Mouse (Mus musculus): ENCODE results near the gene 2510009E07Rik.

DNA sequence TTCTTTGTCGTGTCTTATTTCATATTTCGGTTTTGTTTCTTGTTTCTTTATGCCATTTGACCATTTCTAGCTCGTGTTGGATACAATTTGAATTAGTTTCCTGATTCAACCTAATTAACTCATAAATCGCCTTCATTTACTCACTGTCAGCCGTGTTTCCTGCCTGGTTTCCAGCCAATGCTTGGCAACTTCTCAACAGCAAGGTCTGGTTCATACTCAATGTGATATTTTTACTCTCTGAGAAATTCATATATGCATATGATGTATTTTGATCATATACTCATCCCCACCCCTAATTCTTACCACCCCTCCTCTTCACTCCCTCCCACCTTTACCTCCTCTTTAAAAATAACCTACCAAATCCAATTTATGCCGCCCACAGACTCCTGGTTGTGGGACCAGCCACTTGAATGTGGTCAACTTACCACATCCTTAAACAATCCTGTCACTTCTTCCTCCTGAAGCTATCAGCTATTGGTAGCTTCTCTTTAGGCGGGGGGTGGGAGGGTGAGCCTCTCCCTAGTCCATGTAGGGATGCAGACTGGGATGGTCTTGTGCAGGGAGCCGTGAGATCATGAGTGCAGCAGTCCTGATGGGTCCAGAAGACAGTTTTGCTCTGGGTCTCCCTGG lies 87.3 kb downstream of the 2510009E07Rik start:
- TF ChIP-seq CTCF (IDR thresholded peaks at IDR 0.05; ENCODE audit: low read depth): no peak
- no peak for TF ChIP-seq EP300 (IDR thresholded peaks at IDR 0.05; ENCODE audit: low read depth)

All from liver, embryonic 14.5 days (tissue).